15 mouse cellular contexts compared by ENCODE assay signal in the genomic region with DNA sequence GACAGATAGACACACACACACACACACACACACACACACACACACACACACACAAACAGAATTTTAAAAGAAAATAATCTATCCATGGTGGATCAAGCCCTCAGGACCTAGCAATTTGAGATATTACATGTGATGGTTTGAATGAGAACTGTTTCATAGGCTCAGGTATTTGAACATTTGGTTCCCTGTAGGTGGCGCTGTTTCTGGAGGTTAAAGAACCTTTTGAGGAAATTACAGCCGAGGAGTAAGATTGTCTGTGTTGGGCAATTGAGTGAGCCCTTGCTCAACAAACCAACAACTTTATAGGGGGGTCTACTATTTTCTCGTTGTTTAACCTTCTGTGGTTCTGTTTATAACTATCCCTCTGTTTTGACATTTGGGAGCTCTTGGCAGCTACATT.
"Had no signal": no experiment of that assay in that cellular context is flagged by ENCODE, and none has a peak within 500 bp of the region (broad histone marks: within the 10 kb centered on the region; RNA-seq: fewer than 3 reads in every experiment).

No protein-coding gene starts in this region.

- H3K9me3 ChIP-seq: limb, embryonic 12.5 days; midbrain, embryonic 15.5 days; neural tube, embryonic 13.5 days had no signal

- H3K27ac ChIP-seq: limb, embryonic 12.5 days; liver, embryonic 14.5 days; midbrain, embryonic 15.5 days; neural tube, embryonic 13.5 days had no signal

- DNase-seq: kidney, adult 18-20 months; kidney, postnatal 10 days; kidney, postnatal 4 days; layer of hippocampus, adult 9-11 months; liver; lung, adult 18-20 months; lung, postnatal 4 days; retina, postnatal 1 day; right cerebral cortex, postnatal 4 days; spleen, adult 18-20 months; thymus, postnatal 4 days had no signal

- H3K9ac ChIP-seq: limb, embryonic 12.5 days; liver, embryonic 14.5 days; midbrain, embryonic 15.5 days; neural tube, embryonic 13.5 days had no signal

- H3K27me3 ChIP-seq: limb, embryonic 12.5 days; midbrain, embryonic 15.5 days; neural tube, embryonic 13.5 days had no signal

- H3K4me1 ChIP-seq: limb, embryonic 12.5 days; midbrain, embryonic 15.5 days; neural tube, embryonic 13.5 days had no signal

- H3K4me3 ChIP-seq: limb, embryonic 12.5 days; midbrain, embryonic 15.5 days; neural tube, embryonic 13.5 days had no signal

- H3K36me3 ChIP-seq: limb, embryonic 12.5 days; midbrain, embryonic 15.5 days; neural tube, embryonic 13.5 days had no signal
